In genomic region chr14:105979544-105980323, GRCm38 (mm10) we compare ENCODE assay signal across 9 mouse cellular contexts.
A peak's percentile ranks its signal among the peaks of the same experiment; 100 is the strongest.
DNase-seq lines count a peak whose midpoint lies in the region; ATAC-seq lines count a peak whose summit lies in the region.
"Had no signal": no experiment of that assay in that cellular context is flagged by ENCODE, and none has a peak within 500 bp of the region (broad histone marks: within the 10 kb centered on the region; RNA-seq: fewer than 3 reads in every experiment).

No protein-coding gene starts in this region.

- 0 out of 2 replicates have a peak overlapping the region, but pooled peaks have one; percentile 9 for H3K4me2 ChIP-seq in hindbrain, embryonic 16.5 days (ENCODE audit: low read length)
- no peak overlapping the region for H3K4me2 ChIP-seq in hindbrain, embryonic 13.5 days
- no peak overlapping the region for H3K4me2 ChIP-seq in forebrain, embryonic 11.5 days (ENCODE audit: low read depth, low read length, severe bottlenecking)
- H3K4me2 ChIP-seq in intestine, embryonic 16.5 days (ENCODE audit: low read depth, low read length), result no peak overlapping the region

- 0 out of 2 replicates have a peak, but pooled peaks cover 2% of the 10 kb centered on the region for H3K9me3 ChIP-seq in hindbrain, embryonic 16.5 days (ENCODE audit: control insufficient read depth, low read length)
- H3K9me3 ChIP-seq in hindbrain, embryonic 13.5 days, result no peaks in the 10 kb centered on the region
- H3K9me3 ChIP-seq in forebrain, embryonic 11.5 days (ENCODE audit: control insufficient read depth, low read length), result no peaks in the 10 kb centered on the region
- H3K9me3 ChIP-seq in intestine, embryonic 16.5 days (ENCODE audit: control insufficient read depth, low read length), result no peaks in the 10 kb centered on the region

- 59% methylated on average over 15 of the region's 15 CpGs for WGBS in hindbrain, embryonic 16.5 days
- 73% methylated on average over 15 of the region's 15 CpGs for WGBS in hindbrain, embryonic 13.5 days
- WGBS in forebrain, embryonic 11.5 days, result 70% methylated on average over 15 of the region's 15 CpGs
- 44% methylated on average over 15 of the region's 15 CpGs for WGBS in intestine, embryonic 16.5 days

- no peaks in the 10 kb centered on the region for H3K36me3 ChIP-seq in hindbrain, embryonic 16.5 days (ENCODE audit: control insufficient read depth, insufficient read depth, low read length)
- no peaks in the 10 kb centered on the region for H3K36me3 ChIP-seq in hindbrain, embryonic 13.5 days
- H3K36me3 ChIP-seq in forebrain, embryonic 11.5 days (ENCODE audit: control insufficient read depth, insufficient read depth, low read length), result no peaks in the 10 kb centered on the region
- H3K36me3 ChIP-seq in intestine, embryonic 16.5 days (ENCODE audit: control insufficient read depth, insufficient read depth, low read length), result no peaks in the 10 kb centered on the region

- ATAC-seq in hindbrain, embryonic 16.5 days, result peak; percentile 60; the same call in 1 of the 2 replicates
- no peak for ATAC-seq in hindbrain, embryonic 13.5 days (ENCODE audit: low FRiP score)
- ATAC-seq in forebrain, embryonic 11.5 days (replicated peaks; ENCODE audit: low FRiP score), result 0 out of 2 replicates have a peak, but pooled peaks have one; percentile 49
- ATAC-seq in intestine, embryonic 16.5 days, result peak; percentile 96
- no peak for ATAC-seq in erythroid progenitor cell, adult 5-6 weeks (replicated peaks; ENCODE audit: low FRiP score, poor library complexity, severe bottlenecking)
- ATAC-seq in CD4-positive, CD25-positive, alpha-beta regulatory T cell, adult 4 months, result no peak

- no peaks in the 10 kb centered on the region for H3K27me3 ChIP-seq in hindbrain, embryonic 16.5 days (replicated peaks; ENCODE audit: control insufficient read depth, insufficient read depth, low read length)
- no peaks in the 10 kb centered on the region for H3K27me3 ChIP-seq in hindbrain, embryonic 13.5 days
- no peaks in the 10 kb centered on the region for H3K27me3 ChIP-seq in forebrain, embryonic 11.5 days (ENCODE audit: control insufficient read depth, insufficient read depth, low read length)
- H3K27me3 ChIP-seq in intestine, embryonic 16.5 days (replicated peaks; ENCODE audit: control insufficient read depth, insufficient read depth, low read length), result no peaks in the 10 kb centered on the region

- no peak overlapping the region for H3K27ac ChIP-seq in hindbrain, embryonic 16.5 days (ENCODE audit: low read depth, low read length)
- no peak overlapping the region for H3K27ac ChIP-seq in hindbrain, embryonic 13.5 days
- H3K27ac ChIP-seq in forebrain, embryonic 11.5 days (ENCODE audit: low read depth, low read length), result no peak overlapping the region
- peak overlapping the region; percentile 62 for H3K27ac ChIP-seq in intestine, embryonic 16.5 days (ENCODE audit: low read length)

- no peaks in the 10 kb centered on the region for H3K4me1 ChIP-seq in hindbrain, embryonic 16.5 days (ENCODE audit: control insufficient read depth, insufficient read depth, low read depth, low read length)
- H3K4me1 ChIP-seq in hindbrain, embryonic 13.5 days (replicated peaks), result peaks cover 5% of the 10 kb centered on the region; the same call in 1 of the 2 replicates
- H3K4me1 ChIP-seq in forebrain, embryonic 11.5 days (replicated peaks; ENCODE audit: control insufficient read depth, insufficient read depth, low read length), result no peaks in the 10 kb centered on the region; the same call in 1 of the 2 replicates
- peaks cover 5% of the 10 kb centered on the region; the same call in 1 of the 2 replicates for H3K4me1 ChIP-seq in intestine, embryonic 16.5 days (ENCODE audit: control insufficient read depth, insufficient read depth, low read length)

- no peak overlapping the region for H3K4me3 ChIP-seq in hindbrain, embryonic 16.5 days (ENCODE audit: low read length)
- no peak overlapping the region for H3K4me3 ChIP-seq in hindbrain, embryonic 13.5 days
- H3K4me3 ChIP-seq in forebrain, embryonic 11.5 days (ENCODE audit: low read depth, low read length), result no peak overlapping the region
- no peak overlapping the region for H3K4me3 ChIP-seq in intestine, embryonic 16.5 days (ENCODE audit: low read length)
- H3K4me3 ChIP-seq: erythroblast, embryonic 14.5 days had no signal

- DNase-seq in forebrain, embryonic 11.5 days (ENCODE audit: low spot score), result no peak
- peak; percentile 36 for DNase-seq in lung, postnatal 25 days (ENCODE audit: low spot score)
- DNase-seq in cerebellum, adult 9-11 months, result no peak

- no peak overlapping the region for H3K9ac ChIP-seq in hindbrain, embryonic 16.5 days (ENCODE audit: low read depth, low read length)
- no peak overlapping the region for H3K9ac ChIP-seq in hindbrain, embryonic 13.5 days
- H3K9ac ChIP-seq in forebrain, embryonic 11.5 days (ENCODE audit: low read length), result no peak overlapping the region
- H3K9ac ChIP-seq in intestine, embryonic 16.5 days (ENCODE audit: low read depth, low read length), result no peak overlapping the region

Comparison
In these comparisons a context has a peak if more than half of its experiments do, and no peak if none do; other contexts are left out.
1. ATAC-seq: peak in hindbrain, embryonic 16.5 days (single experiment), forebrain, embryonic 11.5 days (single experiment) and intestine, embryonic 16.5 days (single experiment); none in hindbrain, embryonic 13.5 days (single experiment), erythroid progenitor cell, adult 5-6 weeks (single experiment) and CD4-positive, CD25-positive, alpha-beta regulatory T cell, adult 4 months (single experiment).